Mouse (Mus musculus): ENCODE results near the gene Fam228a.

- TF ChIP-seq CTCF (IDR thresholded peaks at IDR 0.05; ENCODE audit: insufficient read depth, low read length) (no peak), POLR2A (IDR thresholded peaks at IDR 0.05; ENCODE audit: borderline replicate concordance, extremely low read depth, low read depth, low read length) (no peak)
These were observed 20.8 kb downstream of the Fam228a start for GRCm38 (mm10) chr12:4717417-4717816.
